Mouse (Mus musculus) G1E (cell line): ENCODE results near the gene Cops3. TPM values are rescaled to one million over a fixed set of nuclear protein-coding genes. Genes with fewer than 3 reads are reported as not detected.

Source experiments
- ATAC-seq: 2 replicates; pipeline ENCODE4 v1.8.0; 2016; ENCODE audit warnings: mild to moderate bottlenecking; ENCODE audit not compliant: insufficient number of reproducible peaks, poor library complexity, low FRiP score, severe bottlenecking; ENCODE audit errors: extremely low read depth
- DNase-seq: peaks from one replicate; pipeline ENCODE4 v3.0.0; 2012; ENCODE audit warnings: low spot score
- H3K27me3 ChIP-seq: 2 replicates; pipeline ENCODE4 v1.6.1; 2012; ENCODE audit warnings: mild to moderate bottlenecking, low read length, inconsistent platforms; ENCODE audit not compliant: insufficient read depth
- H3K36me3 ChIP-seq: replicated peaks from 2 replicates; pipeline ENCODE3; 2012; ENCODE audit warnings: mild to moderate bottlenecking, inconsistent platforms
- H3K4me1 ChIP-seq: 2 replicates; pipeline ENCODE4 v1.6.1; 2012; ENCODE audit warnings: low read depth, low read length, inconsistent platforms, mixed read lengths; ENCODE audit not compliant: insufficient read depth
- H3K4me3 ChIP-seq: 2 replicates; pipeline ENCODE4 v1.5.1; 2012; ENCODE audit warnings: low read depth, mild to moderate bottlenecking, inconsistent platforms, low read length, moderate library complexity, mixed read lengths
- H3K9me3 ChIP-seq: replicated peaks from 2 replicates; pipeline ENCODE4 v1.6.1; 2012; ENCODE audit warnings: inconsistent platforms
- CTCF ChIP-seq: IDR thresholded peaks from 2 replicates; pipeline ENCODE4 v1.5.1; 2012; ENCODE audit warnings: low read depth, low read length, inconsistent platforms, mixed read lengths
- GATA1 ChIP-seq: IDR thresholded peaks from 2 replicates; pipeline ENCODE4 v1.6.1; 2012; ENCODE audit warnings: borderline replicate concordance, low read length, inconsistent platforms, mixed read lengths
- GATA2 ChIP-seq: IDR thresholded peaks from 2 replicates; pipeline ENCODE4 v1.6.1; 2012; ENCODE audit warnings: low read depth, low read length, inconsistent platforms, borderline replicate concordance
- POLR2AphosphoS5 ChIP-seq: IDR thresholded peaks from 2 replicates; pipeline ENCODE4 v1.6.1; 2012; ENCODE audit warnings: low read depth, low read length, inconsistent platforms; ENCODE audit not compliant: insufficient replicate concordance
- TAL1 ChIP-seq: conservative IDR thresholded peaks from 2 replicates; pipeline ENCODE4 v1.6.1; 2012; ENCODE audit warnings: low read depth, low read length, inconsistent platforms, mixed read lengths
- polyA plus RNA-seq: library from polyadenylated mRNA; stranded (reverse); fragments of >175 nt; gene quantifications from 2 replicates; pipeline ENCODE4 v1.2.3, GENCODE M21; 2012
- total RNA-seq, 2 experiments: library from RNA; stranded (forward) in 1 of 2; stranded (reverse) in 1 of 2; fragments of 200-1000 nt in 1 of 2; fragments of >200 nt in 1 of 2; fragmentation: Nextera tagmentation in 1 of 2; gene quantifications; 2 replicates each; pipeline ENCODE4 v1.2.3; 2014 to 2017

Cops3 gene
- total and polyA plus RNA-seq, 3 experiments, result 20.8 to 247 (median 165) TPM

- TF ChIP-seq TAL1 (no peak), GATA2 (no peak), GATA1 (no peak), POLR2AphosphoS5 (no peak), CTCF (no peak)
- H3K27me3 ChIP-seq, result no peaks in the 10 kb centered on the region; the same call in 1 of the 2 replicates
- no peak overlapping the region for H3K4me3 ChIP-seq
- DNase-seq (no peak), ATAC-seq (no peak)
- peaks cover 100% of the 10 kb centered on the region for H3K36me3 ChIP-seq
- no peaks in the 10 kb centered on the region for H3K9me3 ChIP-seq
- peaks cover 14% of the 10 kb centered on the region for H3K4me1 ChIP-seq
Observed at GRCm38 (mm10) chr11:59800412-59800811, 39.2 kb downstream of the Cops3 start.

- Histone ChIP-seq H3K4me3 (no peak overlapping the region), H3K27me3 (no peaks in the 10 kb centered on the region), H3K4me1 (no peaks in the 10 kb centered on the region), H3K36me3 (peaks cover 73% of the 10 kb centered on the region), H3K9me3 (no peaks in the 10 kb centered on the region)
- TF ChIP-seq CTCF (no peak), GATA2 (no peak), TAL1 (no peak), GATA1 (no peak), POLR2AphosphoS5 (no peak)
- no peak for DNase-seq
- ATAC-seq, result no peak
Observed at GRCm38 (mm10) chr11:59793390-59793789, 46.2 kb downstream of the Cops3 start.

DNA sequence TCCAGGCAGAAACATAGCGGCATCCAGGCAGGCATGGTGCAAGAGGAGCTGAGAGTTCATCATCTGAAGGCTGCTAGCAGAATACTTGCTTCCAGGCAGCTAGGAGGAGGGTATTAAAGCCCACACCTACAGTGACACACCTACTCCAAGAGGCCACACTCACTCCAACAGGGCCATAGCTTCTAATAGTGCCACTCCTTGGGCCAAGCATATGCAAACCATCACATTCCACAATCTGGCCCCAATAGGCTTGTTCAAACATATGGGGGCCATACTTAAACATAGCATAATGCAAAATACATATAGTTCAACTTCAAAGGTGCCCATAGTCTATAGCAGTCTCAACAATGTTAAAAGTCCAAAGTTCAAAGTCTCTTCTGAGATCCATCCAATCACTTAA lies 50.3 kb downstream of the Cops3 start:
- peaks cover 32% of the 10 kb centered on the region for H3K36me3 ChIP-seq
- ATAC-seq, result no peak
- no peak overlapping the region for H3K4me3 ChIP-seq

GRCm38 (mm10) chr11:59787199-59787781 lies 52.3 kb downstream of the Cops3 start, which contains the start of gene Pld6:
TSS of gene Pld6 (minus strand) at chr11:59787645.
- DNase-seq (no peak), ATAC-seq (no peak)
- H3K9me3 ChIP-seq, result peaks cover 7% of the 10 kb centered on the region
- H3K27me3 ChIP-seq, result peaks cover 27% of the 10 kb centered on the region
- H3K4me3 ChIP-seq, result no peak within 1 kb of the TSS
- no peak for TF ChIP-seq POLR2AphosphoS5
- no peak for TF ChIP-seq TAL1
- TF ChIP-seq CTCF, result no peak
- TF ChIP-seq GATA1, result no peak
- TF ChIP-seq GATA2, result no peak
- peaks cover 12% of the 10 kb centered on the region for H3K36me3 ChIP-seq
- H3K4me1 ChIP-seq, result no peaks in the 10 kb centered on the region

More for the DNA sequence above, 50.3 kb downstream of the Cops3 start:
- H3K27me3 ChIP-seq, result peaks cover 26% of the 10 kb centered on the region
- H3K4me1 ChIP-seq, result no peaks in the 10 kb centered on the region
- no peak for TF ChIP-seq POLR2AphosphoS5
- no peak for TF ChIP-seq GATA2
- TF ChIP-seq GATA1, result no peak
- no peak for TF ChIP-seq TAL1
- TF ChIP-seq CTCF, result no peak
- DNase-seq, result no peak
- H3K9me3 ChIP-seq, result peaks cover 7% of the 10 kb centered on the region

GRCm38 (mm10) chr11:59786444-59787198 lies 53.0 kb downstream of the Cops3 start:
- Histone ChIP-seq H3K4me1 (no peaks in the 10 kb centered on the region), H3K27me3 (peaks cover 27% of the 10 kb centered on the region), H3K4me3 (no peak overlapping the region), H3K9me3 (peaks cover 7% of the 10 kb centered on the region), H3K36me3 (peaks cover 6% of the 10 kb centered on the region)
- TF ChIP-seq TAL1 (no peak), POLR2AphosphoS5 (no peak), GATA2 (no peak), CTCF (no peak), GATA1 (no peak)
- no peak for DNase-seq
- no peak for ATAC-seq

DNA sequence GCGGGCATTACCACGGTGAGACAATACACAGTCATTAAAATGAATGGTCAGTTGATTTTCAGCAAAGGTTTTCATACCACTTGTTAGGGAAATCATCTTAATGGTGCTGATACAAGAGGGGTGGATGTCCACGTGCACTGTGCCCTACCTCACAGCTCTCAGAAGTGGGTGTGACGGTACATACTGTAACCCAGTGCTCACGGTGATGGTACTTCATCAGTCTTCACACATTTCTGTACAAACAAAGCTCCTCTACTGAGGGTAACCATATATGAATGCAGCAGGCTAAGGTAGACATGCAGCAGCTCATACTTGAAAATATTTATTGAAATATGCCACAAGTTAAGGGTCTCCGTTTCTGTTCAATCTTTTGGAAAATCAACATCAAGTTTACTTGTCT lies 56.0 kb downstream of the Cops3 start:
- peaks cover 7% of the 10 kb centered on the region for H3K9me3 ChIP-seq
- TF ChIP-seq POLR2AphosphoS5 (no peak), CTCF (no peak), TAL1 (no peak), GATA1 (no peak), GATA2 (no peak)
- H3K4me1 ChIP-seq, result no peaks in the 10 kb centered on the region
- H3K36me3 ChIP-seq, result peaks cover 4% of the 10 kb centered on the region
- peaks cover 27% of the 10 kb centered on the region for H3K27me3 ChIP-seq
- no peak for DNase-seq
- no peak overlapping the region for H3K4me3 ChIP-seq
- ATAC-seq, result no peak
